ENCODE assay signal across 12 mouse cellular contexts in genomic region chr11:62669471-62669870, GRCm38 (mm10). TPM values are rescaled to one million over a fixed set of nuclear protein-coding genes. Genes with fewer than 3 reads are reported as not detected.
A peak's percentile ranks its signal among the peaks of the same experiment; 100 is the strongest.
DNase-seq lines count a peak whose midpoint lies in the region; ATAC-seq and TF ChIP-seq lines count a peak whose summit lies in the region.
"Had no signal": no experiment of that assay in that cellular context is flagged by ENCODE, and none has a peak within 500 bp of the region (broad histone marks: within the 10 kb centered on the region; RNA-seq: fewer than 3 reads in every experiment).

No protein-coding gene starts in this region.

- H3K9ac ChIP-seq in heart, embryonic 15.5 days, result no peak overlapping the region
- H3K9ac ChIP-seq: limb, embryonic 15.5 days had no signal

- intact Hi-C loops in heart, postnatal 36 days (cut with DNase I), result no loop called here

- H3K79me2 ChIP-seq in C2C12 (ENCODE audit: control insufficient read depth, insufficient read depth), result no peaks in the 10 kb centered on the region

- peak overlapping the region; percentile 30; the same call in 1 of the 2 replicates for H3K4me2 ChIP-seq in heart, embryonic 15.5 days
- H3K4me2 ChIP-seq: limb, embryonic 15.5 days had no signal

- H3K79me3 ChIP-seq in C2C12 (ENCODE audit: low read depth), result no peaks in the 10 kb centered on the region

- H3K4me1 ChIP-seq in heart, embryonic 15.5 days (replicated peaks), result peaks cover 14% of the 10 kb centered on the region
- no peaks in the 10 kb centered on the region for H3K4me1 ChIP-seq in cerebellum, adult 2 months (ENCODE audit: control insufficient read depth, insufficient read depth, low read length)

- no peaks in the 10 kb centered on the region for H3K27me3 ChIP-seq in heart, embryonic 15.5 days
- no peaks in the 10 kb centered on the region for H3K27me3 ChIP-seq in C2C12 (ENCODE audit: control insufficient read depth, insufficient read depth, insufficient read length)
- no peaks in the 10 kb centered on the region for H3K27me3 ChIP-seq in cerebellum, adult 2 months (ENCODE audit: control insufficient read depth, insufficient read depth, low read length)
- H3K27me3 ChIP-seq: CH12.LX; limb, embryonic 15.5 days had no signal

- H3ac ChIP-seq in C2C12 (ENCODE audit: control insufficient read depth, insufficient read length, low read depth), result peak overlapping the region; percentile 31

- 31% methylated on average over 12 of the region's 12 CpGs for WGBS in heart, embryonic 15.5 days
- 55% methylated on average over 12 of the region's 12 CpGs for WGBS in cerebellum, adult 2 months

- ATAC-seq in heart, embryonic 15.5 days (replicated peaks; ENCODE audit: insufficient number of reproducible peaks, insufficient read depth, low FRiP score, low read depth), result no peak

- no peak for TF ChIP-seq CTCF in C2C12 (IDR thresholded peaks at IDR 0.05; ENCODE audit: control insufficient read depth, insufficient read depth, insufficient read length)
- TF ChIP-seq CTCF in brain, embryonic 14.5 days (IDR thresholded peaks at IDR 0.05; ENCODE audit: borderline replicate concordance, extremely low read depth, insufficient read depth, insufficient read length), result no peak
- no peak for TF ChIP-seq CTCF in cerebellum, adult 2 months (IDR thresholded peaks at IDR 0.05; ENCODE audit: borderline replicate concordance, insufficient read depth, low read depth, low read length)

- no peak for DNase-seq in heart, postnatal 36 days
- peak; percentile 52 for DNase-seq in brain, embryonic 14.5 days (ENCODE audit: low read depth)
- DNase-seq in left cerebral cortex, adult 18-20 months (ENCODE audit: low spot score in 2 of 2), result peak; percentile 70 to 81
- no peak for DNase-seq in cerebellum, adult 2 months
- no peak for DNase-seq in thymus, postnatal 4 days
- no peak for DNase-seq in cerebellum, adult 11 months
- DNase-seq: heart, postnatal 14 days; lung, postnatal 4 days had no signal

- H3K27ac ChIP-seq in heart, embryonic 15.5 days, result peak overlapping the region; percentile 37; the same call in 1 of the 2 replicates
- H3K27ac ChIP-seq in cerebellum, adult 2 months (ENCODE audit: insufficient read depth, low read length), result no peak overlapping the region
- H3K27ac ChIP-seq: limb, embryonic 15.5 days had no signal

- H3K4me3 ChIP-seq in heart, embryonic 15.5 days, result no peak overlapping the region
- H3K4me3 ChIP-seq in C2C12 (ENCODE audit: insufficient read depth, poor library complexity, severe bottlenecking), result no peak overlapping the region
- no peak overlapping the region for H3K4me3 ChIP-seq in cerebellum, adult 2 months (replicated peaks; ENCODE audit: insufficient read depth, low read depth, low read length)
- H3K4me3 ChIP-seq: limb, embryonic 15.5 days had no signal

- TF ChIP-seq POLR2A in brain, embryonic 14.5 days (IDR thresholded peaks at IDR 0.05; ENCODE audit: borderline replicate concordance, extremely low read depth, insufficient read depth, insufficient read length, poor library complexity, severe bottlenecking), result no peak
- TF ChIP-seq POLR2A in cerebellum, adult 2 months (IDR thresholded peaks at IDR 0.05; ENCODE audit: borderline replicate concordance, insufficient read depth, low read length), result no peak

- H3K36me3 ChIP-seq in heart, embryonic 15.5 days, result peaks cover 11% of the 10 kb centered on the region; the same call in 1 of the 2 replicates
- H3K36me3 ChIP-seq in C2C12 (ENCODE audit: control insufficient read depth, insufficient read depth), result peaks cover 14% of the 10 kb centered on the region

- H3K9me3 ChIP-seq in heart, embryonic 15.5 days (replicated peaks), result no peaks in the 10 kb centered on the region
- H3K9me3 ChIP-seq: limb, embryonic 15.5 days had no signal

TF ChIP-seq in C2C12, 6 proteins besides CTCF, POLR2A, EP300 and RAD21:
- no peak for TF ChIP-seq USF1 (IDR thresholded peaks at IDR 0.05; ENCODE audit: low read depth)
- no peak for TF ChIP-seq MAX (IDR thresholded peaks at IDR 0.05)
- no peak for TF ChIP-seq MYOG (IDR thresholded peaks at IDR 0.05; ENCODE audit: control insufficient read depth, extremely low read depth, insufficient read length)

RNA-seq across cellular contexts. Expression of gene Mmgt2, which starts 21.0 kb away (rescaled TPM):
- 44.7 and 49.1 TPM in 2 replicates for polyA plus RNA-seq in heart, embryonic 15.5 days (2015; fragmentation: Nextera tagmentation; extraction: Ambion mirVana)
- 1 to 10 TPM; 5.4 to 9.9 TPM for total RNA-seq in heart, postnatal 36 days (2021)
- 29.1 TPM for polyA plus RNA-seq in C2C12 (2012; fragmentation: generic; extraction: Trizol)
- polyA plus RNA-seq in brain, embryonic 14.5 days (2012; rRNA removed), result 29.0 and 35.4 TPM in 2 replicates
- 10 to 100 TPM; 23.7 to 24.0 TPM for total RNA-seq in left cerebral cortex, adult 18-20 months (2021)
- polyA plus RNA-seq in cerebellum, adult 2 months (2012; rRNA removed), result 19.8 and 28.0 TPM in 2 replicates

RNA-seq across cellular contexts. Expression of gene Lrrc75a, which starts 21.1 kb away (rescaled TPM):
- 14.6 and 18.5 TPM in 2 replicates for polyA plus RNA-seq in heart, embryonic 15.5 days (2015; fragmentation: Nextera tagmentation; extraction: Ambion mirVana)
- 1 to 10 TPM; 4.4 to 7.1 TPM for total RNA-seq in heart, postnatal 36 days (2021)
- polyA plus RNA-seq in C2C12 (2012; fragmentation: generic; extraction: Trizol), result 12.5 TPM
- 19.9 and 23.4 TPM in 2 replicates for polyA plus RNA-seq in brain, embryonic 14.5 days (2012; rRNA removed)
- 10 to 100 TPM; 24.2 to 28.0 TPM for total RNA-seq in left cerebral cortex, adult 18-20 months (2021)
- polyA plus RNA-seq in cerebellum, adult 2 months (2012; rRNA removed), result 5.9 and 6.5 TPM in 2 replicates

Comparison
In these comparisons a context has a peak if more than half of its experiments do, and no peak if none do; other contexts are left out.
1. DNase-seq: peak in brain, embryonic 14.5 days (single experiment) and left cerebral cortex, adult 18-20 months (2 of 2); none in heart, postnatal 36 days (0 of 2), cerebellum, adult 2 months (0 of 2), thymus, postnatal 4 days (single experiment) and cerebellum, adult 11 months (single experiment).